Mouse (Mus musculus): Measurements from ENCODE around the gene Cxcl12. TPM values are rescaled to one million over a fixed set of nuclear protein-coding genes. Genes with fewer than 3 reads are reported as not detected.

Cxcl12 gene
- polyA plus RNA-seq (2017; shearing (Covaris generic)): under 1 TPM in 1 of 2 experiments, not detected in 1; 0.49 TPM

DNA sequence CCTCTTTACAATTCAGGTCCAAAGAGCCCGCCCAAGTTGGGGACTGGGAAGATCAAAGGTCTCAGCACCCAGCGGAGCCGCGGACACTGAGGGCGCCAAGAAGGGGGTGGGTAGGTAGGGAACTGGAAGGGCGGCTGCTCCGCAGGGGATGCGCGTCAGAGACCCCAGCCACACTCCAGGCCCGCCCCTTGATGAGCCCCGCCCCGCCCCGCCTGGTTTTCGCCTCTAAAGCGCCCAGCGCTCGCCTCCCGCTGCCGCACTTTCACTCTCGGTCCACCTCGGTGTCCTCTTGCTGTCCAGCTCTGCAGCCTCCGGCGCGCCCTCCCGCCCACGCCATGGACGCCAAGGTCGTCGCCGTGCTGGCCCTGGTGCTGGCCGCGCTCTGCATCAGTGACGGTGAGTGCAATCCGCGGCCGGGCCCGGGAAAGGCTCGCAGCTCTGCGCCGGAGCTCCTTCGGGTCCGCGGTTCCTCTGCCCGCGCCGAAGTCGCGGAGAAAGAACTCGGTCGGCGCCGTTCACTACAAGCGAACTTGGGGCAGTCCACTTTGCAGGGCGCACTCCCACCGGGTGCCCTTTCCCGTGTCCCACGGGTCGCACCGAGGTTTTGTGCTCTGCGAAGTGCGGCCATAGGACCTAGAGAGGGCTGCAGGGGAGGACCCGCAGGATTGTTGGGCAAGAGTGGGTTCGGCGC lies at the start of gene Cxcl12:
TSS of gene Cxcl12 (plus strand) at position 215 of the 691 bp plus-strand sequence.

Data from activated CD4-positive, CD25-positive, alpha-beta regulatory T cell (primary cell).